ENCODE assay signal across 1 mouse cellular context in genomic region chr7:16903439-16903955, GRCm38 (mm10).
TF ChIP-seq lines count a peak whose summit lies in the region.

No protein-coding gene starts in this region.

TF ChIP-seq in myocyte, 11 proteins besides CTCF, POLR2A, EP300 and RAD21:
- TF ChIP-seq TCF3 (IDR thresholded peaks at IDR 0.05; ENCODE audit: insufficient read length, low read depth): no peak
- no peak for TF ChIP-seq CEBPB (IDR thresholded peaks at IDR 0.05; ENCODE audit: insufficient read depth, poor library complexity, severe bottlenecking)
- TF ChIP-seq REST (IDR thresholded peaks at IDR 0.05; ENCODE audit: insufficient read depth, insufficient read length): no peak
- TF ChIP-seq MAX (IDR thresholded peaks at IDR 0.05; ENCODE audit: low read depth): no peak
- TF ChIP-seq TCF12 (IDR thresholded peaks at IDR 0.05; ENCODE audit: insufficient read depth, poor library complexity, severe bottlenecking): no peak
- no peak for TF ChIP-seq SRF (IDR thresholded peaks at IDR 0.05; ENCODE audit: control insufficient read depth, insufficient read length, low read depth)
